Mouse (Mus musculus) E14TG2a.4 (cell line): ENCODE data around the gene Cd59a.

Experiments
- CTCF ChIP-seq: conservative IDR thresholded peaks from 2 replicates; pipeline ENCODE4 v1.5.1; 2014; ENCODE audit warnings: low read length
- POU5F1 ChIP-seq: IDR thresholded peaks from 2 replicates; pipeline ENCODE4 v1.6.1; 2014; ENCODE audit warnings: low read length, borderline replicate concordance

- TF ChIP-seq CTCF (no peak), POU5F1 (no peak)
Observed at GRCm38 (mm10) chr2:104109528-104109927, 13.9 kb downstream of the Cd59a start.
